Mouse (Mus musculus) skeletal muscle tissue, adult 2 months (tissue): ENCODE data around the gene Mdga1.
A peak's percentile ranks its signal among the peaks of the same experiment; 100 is the strongest.

ENCODE experiments used
- DNase-seq: peaks from one replicate; pipeline ENCODE4 v3.0.0-alpha.2; 2012; ENCODE audit warnings: low read depth, low spot score

The Mdga1 gene

DNA sequence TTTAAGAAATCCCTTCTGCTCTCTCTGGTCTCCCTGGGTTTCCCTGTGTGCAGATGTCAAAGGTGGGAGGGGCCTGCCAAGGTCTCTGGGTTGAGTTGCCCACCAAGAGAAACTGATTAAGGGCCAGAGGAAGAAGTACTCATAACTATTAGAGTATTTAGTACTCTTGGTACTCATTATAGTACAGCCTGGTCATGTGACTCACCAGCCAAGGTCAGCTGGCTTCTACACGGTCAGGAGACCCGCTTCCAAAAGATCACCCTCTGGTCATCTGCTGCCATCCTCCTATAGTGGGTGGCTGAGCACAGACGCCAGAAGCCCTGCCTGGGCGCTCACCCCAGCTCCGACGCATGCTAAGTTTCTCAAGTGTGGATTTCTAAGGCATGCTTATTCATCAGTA is 124.9 kb downstream of the Mdga1 start:
- DNase-seq = no peak

DNA sequence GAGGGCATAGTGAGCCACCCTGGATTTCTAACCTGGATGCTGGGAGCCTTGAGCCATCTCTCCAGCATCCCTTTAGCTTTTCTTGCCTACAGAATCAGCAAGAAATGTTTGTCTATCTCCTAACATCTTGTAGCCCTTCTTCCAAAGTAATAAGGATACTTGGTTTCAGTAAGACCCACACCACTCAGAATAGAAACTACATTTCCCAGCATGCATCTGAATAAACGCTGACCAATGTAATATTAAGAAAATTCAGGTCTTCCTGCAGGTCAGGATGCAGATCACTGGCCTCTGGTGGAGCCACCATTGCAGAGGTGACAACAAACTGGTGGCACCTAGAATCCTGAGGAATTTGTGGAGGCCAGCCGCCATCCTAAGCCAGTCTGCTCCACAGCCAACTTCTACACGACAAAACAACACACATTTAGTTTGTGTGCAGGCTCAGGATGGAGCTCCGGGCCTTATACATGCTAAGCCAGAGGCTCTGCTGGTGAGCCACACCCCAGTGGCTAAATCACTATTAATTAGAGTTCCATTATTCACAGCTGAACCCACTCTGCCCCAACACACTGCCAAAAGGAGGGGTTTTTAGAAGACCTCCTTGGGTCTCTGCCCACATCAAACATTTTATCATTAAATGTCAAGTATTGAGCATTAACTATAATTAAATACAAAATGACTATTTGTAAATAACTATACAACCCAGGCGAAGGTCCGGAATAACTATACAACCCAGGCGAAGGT is 126.3 kb downstream of the Mdga1 start:
- no peak for DNase-seq

DNA sequence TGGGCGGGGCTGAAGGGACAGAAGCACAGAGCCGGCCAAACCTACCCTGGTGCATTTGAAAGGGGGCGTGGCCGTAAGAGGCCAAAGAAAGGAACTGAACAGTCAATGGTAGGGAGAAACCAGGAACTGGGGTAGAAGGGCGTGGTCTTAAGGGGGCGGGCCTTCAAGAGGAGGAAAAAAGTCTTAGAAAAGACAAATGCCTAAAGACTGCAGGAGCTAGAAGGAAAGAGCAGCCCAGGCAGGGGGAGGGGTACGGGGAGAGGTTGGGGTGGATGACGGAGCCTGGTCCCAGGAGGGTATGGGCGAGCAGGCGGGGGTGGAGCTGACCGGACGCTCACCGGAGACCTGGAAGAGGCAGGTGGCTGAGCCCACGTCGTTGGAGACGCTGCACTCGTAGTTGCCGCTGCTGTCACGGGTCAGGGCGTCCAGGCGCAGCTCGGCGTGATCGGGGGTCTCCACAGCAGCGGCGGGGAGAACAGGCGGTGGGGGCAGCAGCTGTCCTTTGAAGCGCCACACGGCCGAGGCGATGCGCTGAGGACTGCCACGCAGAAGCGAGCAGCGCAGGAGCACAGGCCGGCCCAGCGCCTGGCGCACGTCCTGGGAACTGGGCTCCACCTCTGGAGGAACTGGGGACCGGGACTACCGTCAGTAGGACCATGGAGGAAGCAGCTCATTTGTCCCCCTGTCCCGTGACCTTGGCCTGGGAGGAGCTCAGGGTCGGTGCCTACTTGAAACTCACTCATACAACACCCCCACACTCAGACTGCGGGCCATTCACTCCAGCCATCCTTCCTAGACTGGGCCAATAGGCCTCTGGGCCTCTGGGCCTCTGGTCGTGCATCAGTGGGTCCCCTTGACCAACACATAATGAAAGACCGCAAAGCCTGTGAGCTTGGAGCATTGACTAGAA is 127.9 kb downstream of the Mdga1 start:
- DNase-seq = peak; percentile 53

DNA sequence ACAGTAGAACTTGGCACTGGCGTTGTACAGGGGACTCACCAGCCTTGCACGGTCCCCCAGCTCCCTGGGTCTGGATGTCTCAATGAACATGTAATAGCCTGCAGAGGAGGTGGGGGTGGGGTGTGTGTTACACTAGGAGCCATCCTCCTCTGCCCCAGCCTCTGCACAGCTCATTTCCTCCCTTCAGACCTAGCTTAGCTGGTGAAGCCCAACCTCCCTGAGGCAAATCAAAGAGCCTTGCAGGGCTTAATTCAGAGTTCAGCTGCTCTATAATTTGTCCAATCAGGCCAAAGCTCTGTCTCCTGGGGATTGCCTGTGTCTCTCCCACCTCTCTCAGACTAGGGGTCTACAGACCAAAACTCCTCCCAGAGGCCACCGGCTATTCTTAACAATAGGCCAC is 131.9 kb downstream of the Mdga1 start:
- DNase-seq = no peak

DNA sequence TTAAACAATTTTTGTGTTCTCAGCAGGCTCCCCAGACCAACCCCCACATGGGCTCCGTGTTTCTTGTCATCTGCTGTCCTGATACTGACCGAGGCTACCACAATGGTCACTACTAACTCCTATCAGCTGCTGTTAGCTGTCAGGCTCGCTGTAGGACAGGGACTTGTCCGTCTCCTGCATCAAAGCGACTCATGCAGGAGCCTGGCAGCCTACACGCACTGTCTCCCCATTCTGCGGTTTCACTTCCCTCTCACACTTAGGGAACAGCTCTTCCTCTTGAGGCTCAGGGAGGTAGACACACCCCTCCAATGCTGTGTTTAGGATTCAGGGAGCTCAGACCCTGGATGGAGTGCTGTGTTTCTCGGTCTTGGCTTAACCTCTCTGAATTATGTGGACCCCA is 132.4 kb downstream of the Mdga1 start:
- DNase-seq = no peak

DNA sequence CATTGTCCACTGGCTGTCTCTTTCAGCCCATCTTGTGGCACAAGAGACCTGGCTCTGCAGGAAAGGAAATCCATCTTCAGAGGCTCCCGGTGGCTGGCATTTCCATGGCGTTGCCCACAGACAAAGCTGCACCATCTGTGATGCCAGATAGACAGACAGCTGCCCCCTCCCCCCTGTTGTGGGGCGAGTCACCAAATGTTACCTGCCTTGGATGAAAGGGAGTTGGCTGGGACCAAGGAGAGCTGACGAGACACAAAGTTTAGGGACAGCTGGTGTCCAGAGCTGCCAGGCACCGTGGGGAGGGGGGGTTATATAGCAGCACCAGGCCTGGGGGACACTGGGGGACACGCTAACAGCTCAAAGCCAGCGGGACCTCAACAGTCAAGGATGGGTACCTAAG is 135.1 kb downstream of the Mdga1 start:
- DNase-seq = no peak

DNA sequence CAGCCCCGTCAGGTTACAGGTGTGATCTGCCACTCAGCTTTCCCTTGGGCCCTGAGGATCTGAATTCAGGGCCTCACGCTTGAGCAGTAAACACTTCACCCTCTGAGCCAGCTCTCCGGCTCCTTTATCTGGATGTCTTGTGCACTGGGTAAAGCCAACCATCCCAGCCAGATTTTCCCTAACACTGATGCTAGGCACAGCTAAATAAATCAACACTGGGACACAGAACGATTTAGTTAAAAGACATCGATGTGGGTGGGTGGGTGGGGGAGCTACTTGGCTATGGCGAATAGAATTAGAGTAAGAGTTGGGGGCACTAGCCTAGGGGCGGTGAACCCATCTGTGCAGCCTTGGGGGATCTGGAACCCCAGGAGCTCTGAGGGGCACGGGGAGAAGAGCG is 135.6 kb downstream of the Mdga1 start:
- no peak for DNase-seq

DNA sequence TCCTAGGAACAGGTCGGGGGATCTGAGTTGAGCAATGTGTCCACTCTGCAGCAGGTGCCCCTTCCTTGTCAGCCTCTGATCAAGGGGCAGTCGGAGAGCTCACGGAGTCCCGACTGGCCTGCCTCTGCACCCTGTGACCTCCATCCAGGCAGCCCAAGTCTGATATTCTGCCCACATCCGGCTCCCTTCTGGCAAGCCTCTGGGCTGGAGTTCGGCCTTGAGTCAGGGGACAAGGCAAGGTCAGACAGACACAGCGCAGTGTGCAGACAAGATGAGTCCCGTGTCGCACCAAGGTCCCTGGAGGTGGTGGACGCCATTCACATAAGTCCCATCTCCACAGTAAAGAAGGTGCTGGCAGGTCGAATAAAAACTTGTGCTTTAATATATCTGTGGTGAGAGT is 138.2 kb downstream of the Mdga1 start:
- no peak for DNase-seq

DNA sequence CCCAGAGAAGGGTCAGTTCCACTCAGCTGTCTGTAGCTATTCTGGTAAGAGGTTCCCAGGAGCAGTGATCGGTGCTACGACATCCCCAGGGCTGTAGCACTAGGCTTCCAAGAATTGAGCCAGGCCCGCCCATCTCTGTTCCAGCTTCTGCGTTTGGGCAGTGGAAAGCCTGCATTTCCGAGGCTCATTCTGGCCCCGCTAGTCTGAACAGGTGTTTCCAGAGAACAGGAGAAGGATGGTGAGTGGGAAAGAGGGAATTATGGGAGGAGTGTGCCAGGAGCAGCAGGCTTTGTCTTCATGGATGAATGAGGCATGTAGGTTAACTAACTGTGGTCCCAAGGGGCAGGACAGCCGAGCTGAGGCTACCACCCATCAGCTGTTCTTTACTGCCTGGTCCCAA is 140.8 kb downstream of the Mdga1 start:
- DNase-seq = peak; percentile 44

DNA sequence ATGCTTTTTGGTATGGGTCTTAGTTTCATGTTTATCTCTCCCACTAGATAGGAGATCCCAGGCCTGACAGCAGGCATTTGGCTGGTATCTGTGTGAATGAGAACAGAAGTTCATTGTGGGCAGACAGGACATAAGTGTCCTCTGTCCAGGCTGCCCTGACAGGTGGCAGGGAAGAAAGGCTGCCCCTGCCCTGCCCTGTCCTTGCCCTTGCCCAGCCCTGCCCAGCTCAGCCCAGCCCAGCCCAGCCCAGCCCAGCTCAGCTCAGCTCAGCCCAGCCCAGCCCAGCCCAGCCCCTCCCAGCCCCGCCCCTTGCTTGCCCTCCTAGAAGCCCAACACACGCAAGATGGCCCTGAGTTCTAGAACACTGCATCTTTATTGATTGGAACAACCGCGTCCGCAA is 142.3 kb downstream of the Mdga1 start:
- no peak for DNase-seq

DNA sequence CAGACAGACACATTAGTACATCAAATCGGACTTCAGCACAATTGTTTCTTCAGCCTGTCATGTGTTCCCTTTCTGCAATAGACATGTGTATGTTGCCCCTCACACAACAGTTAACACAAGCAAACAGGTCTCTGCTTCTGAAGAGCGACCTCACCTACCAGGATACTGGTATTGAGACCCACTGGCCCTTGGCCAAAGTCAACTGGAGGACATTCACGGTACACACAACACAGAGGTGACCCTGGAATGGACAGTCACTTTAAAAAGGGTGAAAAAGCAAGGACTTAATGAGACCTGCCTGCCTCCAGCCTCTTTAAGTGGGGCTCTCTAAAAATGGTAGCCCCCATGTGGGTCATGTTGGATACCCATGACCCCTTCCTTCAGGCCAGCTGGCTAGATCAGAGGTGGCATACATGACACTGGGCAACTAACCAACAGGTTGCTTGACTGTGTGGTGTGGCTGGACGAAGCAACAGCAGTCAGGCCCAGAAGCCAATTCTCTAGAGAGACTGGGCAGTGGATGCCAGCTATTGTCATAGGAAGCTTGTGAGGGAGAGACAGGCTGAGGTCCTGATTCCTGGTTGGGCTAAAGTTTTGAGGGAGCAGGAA is 145.3 kb downstream of the Mdga1 start:
- no peak for DNase-seq

DNA sequence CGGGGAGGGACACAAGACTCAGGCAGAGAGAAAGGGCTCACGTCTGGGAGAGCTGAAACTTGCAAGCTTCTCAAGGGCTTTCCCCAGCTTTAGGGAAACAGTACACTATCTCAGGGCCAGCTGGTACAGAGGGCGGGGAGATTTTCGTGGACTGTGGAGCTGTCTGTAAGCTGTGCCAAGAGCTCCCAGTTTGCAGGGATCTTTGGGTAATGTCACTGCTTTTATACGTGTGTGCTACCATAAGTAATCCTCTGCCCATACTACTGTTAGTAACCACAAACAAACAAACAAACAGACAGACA is 145.7 kb downstream of the Mdga1 start:
- DNase-seq = no peak

DNA sequence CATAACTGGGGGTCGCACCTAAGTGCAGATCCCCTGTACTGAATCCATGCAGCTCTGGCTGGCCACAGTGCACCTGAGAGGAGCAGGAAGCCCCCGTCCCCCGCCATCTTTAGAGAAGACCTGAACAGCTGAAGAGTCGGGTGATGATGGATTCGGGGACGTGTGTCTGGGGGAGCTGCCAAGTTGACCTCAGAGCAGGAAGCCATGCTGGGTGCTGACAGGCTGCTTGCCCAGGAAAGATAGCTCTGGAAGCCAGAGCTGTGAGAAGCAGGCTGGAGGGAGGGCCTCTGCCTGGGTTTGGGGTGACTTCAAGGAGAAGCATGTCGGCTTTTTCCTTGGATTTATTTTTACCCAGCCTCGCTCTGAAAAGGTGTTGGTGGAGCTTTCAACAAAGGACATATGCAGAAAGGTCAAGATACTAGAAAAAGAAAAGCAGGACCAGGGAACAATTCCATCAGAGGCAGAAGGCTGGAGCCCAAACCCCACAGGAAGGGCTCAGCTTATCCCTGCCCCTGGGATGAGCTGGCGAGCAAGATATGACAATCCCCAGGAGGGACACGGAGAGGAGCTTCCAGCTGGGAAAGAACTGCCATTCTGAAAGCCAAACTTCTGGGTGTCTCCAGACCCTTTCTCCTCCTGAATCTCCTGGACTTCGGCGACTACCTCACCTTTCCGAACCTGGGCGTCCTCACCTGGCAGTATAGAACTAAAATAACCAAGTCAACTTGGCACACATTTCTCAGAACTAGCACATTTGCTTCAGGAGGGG is 146.3 kb downstream of the Mdga1 start:
- DNase-seq = peak; percentile 30

DNA sequence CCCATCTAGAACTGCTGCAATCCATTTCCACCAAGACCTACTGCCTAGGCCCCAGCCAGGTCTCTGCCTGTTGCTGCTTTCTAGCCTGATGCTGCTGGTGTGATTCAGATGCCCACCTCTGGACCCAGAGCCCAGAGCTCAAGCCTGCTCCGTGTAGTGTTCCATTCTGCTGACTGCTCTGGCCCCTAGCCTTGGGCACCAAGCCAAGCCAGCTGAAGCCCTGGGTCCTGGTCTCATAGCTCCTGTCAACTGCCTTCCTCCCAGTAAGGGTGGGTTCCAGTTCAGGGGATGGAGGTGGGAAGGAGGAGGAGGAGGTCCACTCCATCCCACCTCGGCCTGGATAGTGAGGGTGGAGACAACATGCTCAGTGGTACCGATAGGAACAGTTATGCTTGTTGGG is 150.3 kb downstream of the Mdga1 start:
- no peak for DNase-seq

DNA sequence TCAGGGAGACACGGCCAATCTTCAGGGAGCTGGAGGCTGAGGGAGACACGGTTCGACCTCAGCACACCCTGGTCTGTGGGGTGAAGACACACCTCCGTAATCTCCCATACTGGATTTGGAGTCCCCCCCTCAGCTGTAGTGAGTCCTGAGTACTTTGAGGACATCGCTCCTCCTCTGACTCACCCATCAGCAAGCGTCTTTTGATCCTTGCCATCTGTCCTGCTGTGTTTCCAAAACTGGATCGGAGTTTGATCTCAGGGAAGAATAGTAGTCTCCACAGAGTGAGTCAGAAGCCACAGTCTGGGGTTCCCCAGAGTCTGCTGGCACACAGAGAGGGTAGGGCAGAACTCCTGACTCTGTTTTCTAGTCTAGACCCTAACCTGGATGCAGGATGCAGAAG is 150.9 kb downstream of the Mdga1 start:
- DNase-seq = no peak

DNA sequence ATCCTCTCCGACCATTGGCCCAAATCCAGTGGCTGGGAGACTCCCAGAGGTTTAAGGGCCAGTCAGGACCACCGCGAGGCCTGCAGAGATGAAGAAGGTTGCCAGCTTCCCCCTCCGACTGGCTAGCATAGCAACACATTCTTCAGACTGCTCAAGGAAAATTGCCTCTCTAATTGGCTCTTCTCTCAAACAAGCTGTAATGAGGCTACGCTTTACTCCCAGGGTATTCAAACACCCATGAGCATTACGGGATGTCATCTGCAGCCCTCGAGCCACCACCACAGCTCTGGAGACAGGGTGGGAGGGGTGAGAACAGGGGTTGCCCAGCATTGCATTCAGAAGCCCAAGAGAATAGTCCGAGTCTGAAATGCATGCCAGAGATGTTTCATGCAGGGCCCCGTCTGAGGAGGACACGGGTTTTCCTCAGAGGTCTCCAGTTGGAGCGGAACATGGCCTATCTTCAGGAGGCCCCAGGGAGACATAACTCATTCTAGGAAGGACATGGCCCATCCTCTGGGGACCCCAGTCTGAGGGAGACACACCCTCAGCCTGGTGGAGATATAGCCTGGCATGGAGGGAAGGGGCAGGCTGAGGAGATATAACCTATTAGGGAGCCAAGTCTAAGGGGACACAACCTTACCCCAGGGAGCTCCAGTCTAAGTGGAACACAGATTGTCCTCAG is 151.5 kb downstream of the Mdga1 start:
- no peak for DNase-seq

DNA sequence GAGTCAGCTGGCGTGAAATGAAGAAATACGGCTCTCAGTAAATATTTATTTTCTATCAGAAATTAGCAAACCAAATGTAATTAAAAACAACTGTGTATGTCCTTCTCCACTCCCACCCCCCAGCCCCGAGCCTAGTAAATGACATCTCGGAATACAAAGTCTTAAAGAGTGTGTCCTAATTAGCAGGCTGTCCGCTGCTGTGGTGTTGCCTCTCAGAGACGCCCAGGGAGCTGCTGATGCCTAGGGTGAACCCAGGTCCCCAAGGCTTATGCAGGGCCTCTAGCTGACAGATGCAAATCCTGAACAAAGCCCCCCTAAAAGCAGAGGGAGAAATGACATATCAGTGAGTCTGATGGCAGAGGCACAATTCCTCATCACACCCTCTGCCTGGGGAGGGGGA is 155.1 kb downstream of the Mdga1 start:
- no peak for DNase-seq

DNA sequence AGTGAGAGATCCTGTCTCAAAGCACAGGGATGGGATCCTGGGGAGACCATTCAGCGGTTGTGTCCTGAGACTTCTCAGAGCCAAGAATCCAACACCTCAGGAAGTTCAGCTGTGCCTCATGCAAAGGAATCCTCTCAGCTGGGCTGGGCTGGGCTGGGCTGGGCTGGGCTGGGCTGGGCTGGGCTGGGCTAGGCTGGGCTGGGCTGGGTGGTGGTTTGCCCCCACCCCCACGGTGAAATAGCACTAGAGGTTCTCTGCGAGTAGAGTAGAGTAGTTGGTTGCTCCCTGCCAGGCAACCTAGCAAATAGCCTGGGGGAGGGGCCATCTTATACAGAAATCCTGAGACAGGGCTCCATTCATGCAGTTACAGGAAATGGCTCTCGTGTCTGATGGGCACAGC is 156.6 kb downstream of the Mdga1 start:
- DNase-seq = no peak

DNA sequence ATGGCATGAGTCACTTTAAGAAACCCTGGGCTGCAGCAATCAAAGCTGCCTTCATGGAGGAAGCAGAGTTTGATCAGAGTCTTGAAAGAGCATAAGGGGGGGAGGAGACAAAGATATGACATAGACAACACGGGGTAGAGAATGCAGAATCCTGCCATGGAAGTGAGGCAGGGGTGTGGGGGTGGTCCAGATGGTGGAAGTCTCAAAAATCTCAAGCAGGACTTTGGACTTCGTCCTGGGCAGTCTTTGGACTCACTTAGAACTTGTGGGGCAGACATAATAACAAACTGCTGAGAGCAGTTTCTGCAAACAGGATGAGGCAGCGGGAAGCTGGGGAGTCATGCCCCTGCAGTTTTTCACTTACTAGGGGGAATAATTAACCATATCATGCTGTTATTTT is 166.3 kb downstream of the Mdga1 start:
- DNase-seq = no peak

DNA sequence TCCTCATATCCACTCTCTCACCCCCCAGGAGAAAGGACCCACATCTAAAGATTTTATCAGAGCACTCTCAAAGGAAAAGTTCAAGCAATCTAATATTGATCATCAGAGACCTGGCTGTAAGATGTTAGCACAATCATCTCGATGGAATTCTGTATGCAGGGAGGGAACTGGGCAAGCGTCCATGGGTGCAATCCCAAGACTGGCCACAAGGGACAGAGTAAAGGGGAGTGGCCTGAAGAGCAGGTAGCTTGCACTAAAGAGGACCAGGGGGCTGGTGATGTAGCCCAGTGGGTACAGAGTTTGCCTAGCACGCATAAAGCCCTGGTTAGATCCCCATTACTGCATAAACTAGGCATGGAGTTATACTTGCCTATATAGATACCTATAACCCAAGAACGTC is 168.5 kb downstream of the Mdga1 start:
- DNase-seq = no peak

DNA sequence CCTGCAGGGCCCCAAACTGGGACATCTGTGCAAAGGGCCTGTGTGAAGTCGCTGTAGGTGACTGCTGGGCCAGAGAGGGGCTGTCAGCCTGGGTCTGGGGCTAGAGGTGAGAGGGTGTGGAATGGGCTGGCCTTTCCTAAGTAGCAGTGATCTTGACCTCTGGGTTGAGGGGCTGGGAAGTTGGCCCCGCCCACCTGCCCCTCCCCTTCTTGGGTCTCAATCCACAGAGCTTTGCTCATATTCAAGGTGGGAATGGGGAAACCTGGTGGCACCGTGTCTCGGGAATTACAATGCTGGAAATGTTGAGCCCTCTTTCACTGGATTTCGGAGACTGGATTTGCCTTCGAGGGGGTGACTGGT is 169.8 kb downstream of the Mdga1 start:
- DNase-seq = no peak
